Mouse (Mus musculus) midbrain, embryonic 11.5 days (tissue): ENCODE measurements around the gene Cyp2c67. TPM values are rescaled to one million over a fixed set of nuclear protein-coding genes. Genes with fewer than 3 reads are reported as not detected.
"Not testable (repeated sequence)": the region's sequence is repeated elsewhere in the genome, so short reads cannot be mapped to it uniquely, and the experiment has no call there.

Experiments used
- ATAC-seq: fragments of 200-750 bp; cut with Nextera tagmentation; 2 replicates; pipeline ENCODE4 v1.8.0; 2017; ENCODE audit warnings: moderate TSS enrichment, moderate library complexity; ENCODE audit not compliant: low FRiP score
- DNase-seq: peaks from one replicate; pipeline ENCODE4 v3.0.0; 2015; ENCODE audit warnings: low spot score; ENCODE audit errors: missing footprints
- H3K27ac ChIP-seq: fragments of 300-500 bp; sonication (generic); 2 replicates; pipeline ENCODE4 v1.5.1; 2014; ENCODE audit warnings: low read depth, low read length
- H3K27me3 ChIP-seq: fragments of 300-500 bp; sonication (generic); 2 replicates; pipeline ENCODE4 v1.6.1; 2014; ENCODE audit warnings: mild to moderate bottlenecking, low read length, moderate library complexity, mixed read lengths; ENCODE audit not compliant: control insufficient read depth, insufficient read depth
- H3K36me3 ChIP-seq: fragments of 300-500 bp; sonication (generic); 2 replicates; pipeline ENCODE4 v1.6.1; 2014; ENCODE audit warnings: mild to moderate bottlenecking, low read length, moderate library complexity, mixed read lengths; ENCODE audit not compliant: control insufficient read depth, insufficient read depth
- H3K4me1 ChIP-seq: fragments of 300-500 bp; sonication (generic); 2 replicates; pipeline ENCODE4 v1.6.1; 2014; ENCODE audit warnings: low read length; ENCODE audit not compliant: control insufficient read depth, insufficient read depth
- H3K4me2 ChIP-seq: fragments of 300-500 bp; sonication (generic); 2 replicates; pipeline ENCODE4 v1.6.1; 2014; ENCODE audit warnings: mild to moderate bottlenecking, moderate library complexity
- H3K4me3 ChIP-seq: fragments of 300-500 bp; sonication (generic); 2 replicates; pipeline ENCODE4 v1.5.1; 2014; ENCODE audit warnings: low read depth, low read length
- H3K9ac ChIP-seq: fragments of 300-500 bp; sonication (generic); 2 replicates; pipeline ENCODE4 v1.6.1; 2014; ENCODE audit warnings: low read length
- H3K9me3 ChIP-seq: fragments of 300-500 bp; sonication (generic); 2 replicates; pipeline ENCODE4 v1.6.1; 2016; ENCODE audit warnings: low read length; ENCODE audit not compliant: control insufficient read depth
- WGBS: fragments of 180-500 bp; shearing (Covaris S2); extraction: QIAGEN DNeasy Blood & Tissue Kit; methylation state at CpG from one replicate; pipeline ENCODE4 v1.1.7; 2014; 5-methylcytosine and 5-hydroxymethylcytosine counted together
- polyA plus RNA-seq: library from polyadenylated mRNA; unstranded; fragments of >200 nt; fragmentation: Nextera tagmentation; extraction: Ambion mirVana; gene quantifications from 2 replicates; pipeline ENCODE4 v1.2.1, GENCODE M21; 2014

Gene Cyp2c67
- not detected in 2 replicates for polyA plus RNA-seq

GRCm38 (mm10) chr19:39648938-39649337 is at the start of gene Cyp2c67:
Cyp2c67 (minus strand) TSS chr19:39649051.
- H3K4me2 ChIP-seq, result no peak within 1 kb of the TSS
- no peaks in the 10 kb centered on the region for H3K4me1 ChIP-seq
- WGBS, result 96% methylated on average over 1 of the region's 1 CpGs
- H3K4me3 ChIP-seq, result no peak within 1 kb of the TSS
- H3K27me3 ChIP-seq, result no peaks in the 10 kb centered on the region
- H3K27ac ChIP-seq, result no peak within 1 kb of the TSS
- ATAC-seq (no peak), DNase-seq (no peak)
- no peaks in the 10 kb centered on the region for H3K36me3 ChIP-seq
- H3K9me3 ChIP-seq, result no peaks in the 10 kb centered on the region; the same call in 1 of the 2 replicates
- H3K9ac ChIP-seq, result no peak within 1 kb of the TSS

- not testable (repeated sequence) for H3K27ac ChIP-seq, H3K9ac ChIP-seq, ATAC-seq, H3K4me1 ChIP-seq, H3K9me3 ChIP-seq, H3K4me3 ChIP-seq, H3K4me2 ChIP-seq, H3K27me3 ChIP-seq, H3K36me3 ChIP-seq, DNase-seq
These were observed 16.8 kb upstream of the Cyp2c67 start for GRCm38 (mm10) chr19:39665650-39666049.

GRCm38 (mm10) chr19:39652381-39652780 is 3.5 kb upstream of the Cyp2c67 start:
- Histone ChIP-seq H3K36me3 (no peaks in the 10 kb centered on the region), H3K4me3 (no peak overlapping the region), H3K9ac (no peak overlapping the region), H3K27me3 (no peaks in the 10 kb centered on the region), H3K9me3 (no peaks in the 10 kb centered on the region; the same call in 1 of the 2 replicates), H3K27ac (no peak overlapping the region), H3K4me2 (no peak overlapping the region), H3K4me1 (no peaks in the 10 kb centered on the region)
- 53% methylated on average over 1 of the region's 1 CpGs for WGBS
- ATAC-seq (no peak), DNase-seq (no peak)

- Histone ChIP-seq H3K27me3 (no peaks in the 10 kb centered on the region), H3K9me3 (no peaks in the 10 kb centered on the region; the same call in 1 of the 2 replicates), H3K4me3 (no peak overlapping the region), H3K4me2 (no peak overlapping the region), H3K27ac (no peak overlapping the region), H3K4me1 (no peaks in the 10 kb centered on the region), H3K9ac (no peak overlapping the region), H3K36me3 (no peaks in the 10 kb centered on the region)
- 88% methylated on average over 9 of the region's 9 CpGs for WGBS
- ATAC-seq, result no peak
- no peak for DNase-seq
These were observed 1.3 kb downstream of the Cyp2c67 start for GRCm38 (mm10) chr19:39647519-39647918.

GRCm38 (mm10) chr19:39644551-39644950 is 4.3 kb downstream of the Cyp2c67 start:
- not testable (repeated sequence) for H3K9me3 ChIP-seq, H3K27ac ChIP-seq, H3K4me3 ChIP-seq, H3K4me1 ChIP-seq, DNase-seq, H3K27me3 ChIP-seq, H3K4me2 ChIP-seq, ATAC-seq, H3K36me3 ChIP-seq, H3K9ac ChIP-seq
- WGBS, result 90% methylated on average over 7 of the region's 7 CpGs

Other genes starting within 250 kb of the Cyp2c67 start
- gene Cyp2c38, start 186.0 kb downstream of the Cyp2c67 start, polyA plus RNA-seq, result not detected in 2 replicates
- not detected in 2 replicates for gene Cyp2c39, start 138.2 kb downstream of the Cyp2c67 start, polyA plus RNA-seq
- gene Cyp2c68, start 92.0 kb upstream of the Cyp2c67 start, polyA plus RNA-seq, result not detected in 2 replicates
- gene Cyp2c40, start 163.8 kb upstream of the Cyp2c67 start, polyA plus RNA-seq, result not detected in 2 replicates
- not detected in 2 replicates for gene Cyp2c69, start 237.7 kb upstream of the Cyp2c67 start, polyA plus RNA-seq